Mouse (Mus musculus) activated CD4-positive, CD25-positive, alpha-beta regulatory T cell (primary cell): Measurements from ENCODE around the gene Mrpl18. TPM values are rescaled to one million over a fixed set of nuclear protein-coding genes. Genes with fewer than 3 reads are reported as not detected.

Experiments used
- polyA plus RNA-seq, 2 experiments: library from polyadenylated mRNA; unstranded; fragments of 100-300 nt; shearing (Covaris generic); gene quantifications; one replicate each; pipeline ENCODE4 v1.2.1; 2017

Mrpl18 gene
- 100 to 1,000 TPM; 145 to 152 TPM for polyA plus RNA-seq

DNA sequence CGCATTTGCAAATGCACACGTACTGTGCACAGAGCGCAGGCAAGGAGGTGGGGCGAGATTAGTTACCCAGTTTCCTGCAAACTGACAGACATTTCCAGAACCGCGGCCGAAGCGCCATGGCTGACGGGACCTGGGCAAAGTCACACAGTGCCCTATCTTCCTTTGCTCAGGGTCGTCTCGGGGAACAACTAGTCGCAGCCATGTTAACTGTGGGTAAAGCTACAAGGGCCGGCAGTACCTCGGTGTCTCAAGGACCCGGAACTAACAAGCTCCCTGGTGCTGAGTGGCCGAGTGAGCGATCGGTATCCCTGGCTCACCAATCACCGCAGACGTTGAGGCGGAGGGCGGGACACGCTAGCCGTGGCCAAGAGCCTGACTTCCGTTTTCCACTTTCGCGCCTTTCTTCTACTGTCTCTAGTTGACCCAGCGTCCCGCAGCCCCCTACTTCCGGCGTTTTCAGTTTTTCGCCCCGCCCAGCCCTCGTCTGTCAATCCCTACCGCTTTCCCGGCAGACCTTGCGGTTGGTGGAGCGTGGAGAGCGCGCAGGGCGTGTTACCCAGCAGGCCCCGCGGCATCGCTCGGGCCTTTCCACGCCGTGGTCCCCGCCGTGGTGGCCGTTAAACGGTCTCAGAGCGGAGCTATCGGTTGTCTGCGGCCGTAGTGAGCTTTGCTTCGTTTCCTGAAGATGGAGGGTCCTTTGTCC, at the start of gene Mrpl18:
Gene Mrpl18 (minus strand): TSS at position 465 of the 703 bp plus-strand sequence.

GRCm38 (mm10) chr17:12960331-12960873, 44.3 kb upstream of the Mrpl18 start, which contains the start of gene Acat2:
Gene Acat2 (minus strand): TSS chr17:12960747.

GRCm38 (mm10) chr17:12940151-12940805, 24.1 kb upstream of the Mrpl18 start, which contains the start of gene Acat3:
Gene Acat3 (minus strand): TSS chr17:12940600.

DNA sequence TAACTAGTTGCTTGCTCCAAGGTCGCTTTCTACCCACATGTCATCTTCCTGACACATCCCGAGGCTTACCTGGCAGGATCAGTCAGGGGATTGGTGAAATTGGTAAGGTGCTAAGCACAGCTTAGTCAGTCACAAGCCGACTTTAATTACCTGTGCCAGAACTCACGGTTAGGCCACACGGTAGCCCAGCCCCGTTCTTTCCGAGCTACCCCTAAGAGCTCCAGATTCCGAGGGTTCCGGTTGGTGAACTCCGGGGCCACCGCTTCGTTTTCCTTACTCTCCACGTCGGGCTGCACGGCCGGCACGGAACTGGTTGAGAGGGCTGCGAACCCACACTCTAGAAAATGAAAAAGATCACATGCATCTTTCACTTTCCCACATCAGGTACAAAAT, 661 bp downstream of the Mrpl18 start, which contains the start of gene Tcp1:
Gene Tcp1 (plus strand): TSS at position 214 of the 393 bp plus-strand sequence.

GRCm38 (mm10) chr17:12909361-12910280, 6.5 kb downstream of the Mrpl18 start, which contains the start of gene Pnldc1:
Gene Pnldc1 (minus strand): TSS chr17:12910230.

GRCm38 (mm10) chr17:12875734-12876133, 40.4 kb downstream of the Mrpl18 start, which contains the start of gene Mrgprh:
Gene Mrgprh (plus strand): TSS chr17:12876034.

DNA sequence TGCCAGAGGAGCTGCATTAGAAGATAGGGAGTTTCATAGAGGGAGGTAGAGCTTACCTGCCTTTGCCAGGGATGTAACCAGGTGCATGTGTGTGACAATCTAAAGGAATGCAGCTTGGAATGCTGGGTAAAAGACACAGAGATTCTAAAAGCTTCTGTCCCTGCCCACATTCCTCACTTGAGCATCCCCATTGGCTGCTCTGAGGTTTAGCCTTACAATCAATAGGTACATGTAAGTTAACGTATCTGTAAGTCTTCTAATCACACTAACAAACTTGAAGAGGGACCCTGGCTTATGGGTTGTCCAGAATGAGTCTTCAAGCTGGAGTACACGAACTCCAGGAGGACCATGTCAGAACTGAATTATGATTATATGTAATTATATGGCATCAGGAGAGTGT, 48.1 kb downstream of the Mrpl18 start, which contains the start of gene Mas1:
Gene Mas1 (minus strand): TSS at position 101 of the 400 bp plus-strand sequence.

Other genes starting within 250 kb of the Mrpl18 start
- under 1 TPM; 0.08 to 0.26 TPM for gene Slc22a1, start 240.5 kb downstream of the Mrpl18 start, polyA plus RNA-seq
- 10 to 100 TPM; 36.0 to 37.5 TPM for gene Igf2r, start 146.7 kb downstream of the Mrpl18 start, polyA plus RNA-seq
- not detected for gene Mas1, start 48.2 kb downstream of the Mrpl18 start, polyA plus RNA-seq
- not detected for gene Mrgprh, start 40.3 kb downstream of the Mrpl18 start, polyA plus RNA-seq
- gene Pnldc1, start 6.1 kb downstream of the Mrpl18 start, polyA plus RNA-seq, result under 1 TPM; 0.67 to 0.85 TPM
- 100 to 1,000 TPM; 188 to 268 TPM for gene Tcp1, start 644 bp downstream of the Mrpl18 start, polyA plus RNA-seq
- gene Acat3, start 24.3 kb upstream of the Mrpl18 start, polyA plus RNA-seq, result 1 to 10 TPM in 1 of 2 experiments, under 1 TPM in 1; 0.35 to 4.4 TPM
- 10 to 100 TPM; 33.7 to 49.3 TPM for gene Acat2, start 44.4 kb upstream of the Mrpl18 start, polyA plus RNA-seq
- gene Wtap, start 77.8 kb upstream of the Mrpl18 start, polyA plus RNA-seq, result 10 to 100 TPM; 87.4 to 88.3 TPM
- gene Sod2, start 90.5 kb upstream of the Mrpl18 start, polyA plus RNA-seq, result 100 to 1,000 TPM; 107 to 120 TPM
- not detected for gene Gpr31b, start 136.0 kb upstream of the Mrpl18 start, polyA plus RNA-seq
- gene Tcp10b, start 144.8 kb upstream of the Mrpl18 start, polyA plus RNA-seq, result under 1 TPM in 1 of 2 experiments, not detected in 1; 0.64 TPM
- under 1 TPM in 1 of 2 experiments, not detected in 1; 0.09 TPM for gene Unc93a, start 215.5 kb upstream of the Mrpl18 start, polyA plus RNA-seq